Mouse (Mus musculus): ENCODE results near the gene Rab3c. TPM values are rescaled to one million over a fixed set of nuclear protein-coding genes. Genes with fewer than 3 reads are reported as not detected.

Gene Rab3c
- total and polyA plus RNA-seq, 2 experiments from 2014 or later = 106 to 130 TPM

DNA sequence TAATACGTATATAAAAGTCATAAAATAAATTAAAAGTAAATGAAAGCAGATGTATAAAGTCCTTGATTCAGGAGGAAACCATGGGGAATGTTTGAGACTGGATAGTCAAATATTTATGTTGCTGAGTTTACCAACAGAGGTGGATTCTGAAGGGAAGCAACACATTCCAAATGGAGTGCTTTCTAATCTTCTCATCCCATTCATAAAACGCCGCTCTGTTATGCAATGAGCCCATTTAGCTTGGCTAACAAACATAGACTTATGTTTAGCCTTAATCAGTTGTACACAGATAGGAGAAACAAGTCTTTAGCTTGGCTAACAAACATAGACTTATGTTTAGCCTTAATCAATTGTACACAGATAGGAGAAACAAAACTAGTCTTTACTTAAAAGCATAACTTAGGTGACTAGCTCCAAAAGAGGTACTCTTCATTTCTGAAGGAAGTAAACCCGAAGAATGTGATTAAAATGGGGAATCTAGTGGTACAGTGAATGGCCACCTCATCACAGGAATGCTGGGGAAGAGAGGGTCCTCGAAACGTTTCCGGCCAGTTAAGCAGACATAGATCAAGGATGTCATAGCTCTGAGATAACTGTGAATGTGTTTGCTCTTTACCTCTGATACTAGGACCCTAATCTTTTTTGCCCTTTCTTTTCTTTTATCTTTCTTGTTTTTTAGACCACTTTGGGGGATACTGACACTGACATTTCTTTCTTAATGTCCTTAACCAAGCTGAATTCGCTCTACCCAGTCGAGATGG, 1.6 kb downstream of the Rab3c start:
- Histone ChIP-seq H3K9me3 (ENCODE audit: low read length) (no peaks in the 10 kb centered on the region), H3K4me2 (ENCODE audit: low read depth) (peak overlapping the region; percentile 73), H3K4me3 (ENCODE audit: low read depth, low read length) (peak overlapping the region; percentile 72), H3K4me1 (ENCODE audit: insufficient read depth) (no peaks in the 10 kb centered on the region), H3K27ac (ENCODE audit: low read depth, low read length) (no peak overlapping the region; the same call in 1 of the 2 replicates), H3K36me3 (ENCODE audit: insufficient read depth) (no peaks in the 10 kb centered on the region), H3K27me3 (ENCODE audit: insufficient read depth, low read length) (no peaks in the 10 kb centered on the region), H3K9ac (peak overlapping the region; percentile 82)
- ATAC-seq (no peak), DNase-seq (peak; percentile 26)
- 37% methylated on average over 9 of the region's 9 CpGs for WGBS
- no peak for TF ChIP-seq CTCF (IDR thresholded peaks at IDR 0.05; ENCODE audit: low read depth)

DNA sequence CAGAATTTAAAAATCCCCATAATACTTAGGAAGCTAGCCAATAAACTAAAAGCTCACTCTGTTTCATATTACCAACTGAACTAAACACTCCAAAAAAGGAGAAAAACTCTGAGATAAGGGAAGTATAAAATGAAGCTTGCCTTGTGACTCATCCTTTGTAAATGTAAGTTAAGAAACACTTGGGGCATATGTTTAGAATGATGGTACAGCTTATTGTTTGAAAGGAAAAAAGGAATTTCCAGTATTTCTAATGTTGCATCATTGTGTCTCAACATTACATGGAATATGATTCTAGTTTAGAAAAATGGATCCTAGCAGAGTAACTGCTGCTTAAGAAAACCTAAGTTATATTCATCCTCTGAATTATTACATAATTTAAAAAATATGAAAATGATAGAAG, 3.1 kb downstream of the Rab3c start:
- Histone ChIP-seq H3K36me3 (ENCODE audit: insufficient read depth) (no peaks in the 10 kb centered on the region), H3K27me3 (ENCODE audit: insufficient read depth, low read length) (no peaks in the 10 kb centered on the region), H3K27ac (ENCODE audit: low read depth, low read length) (no peak overlapping the region), H3K9me3 (ENCODE audit: low read length) (no peaks in the 10 kb centered on the region), H3K9ac (no peak overlapping the region), H3K4me2 (ENCODE audit: low read depth) (no peak overlapping the region), H3K4me1 (ENCODE audit: insufficient read depth) (no peaks in the 10 kb centered on the region), H3K4me3 (ENCODE audit: low read depth, low read length) (no peak overlapping the region)
- no peak for DNase-seq
- ATAC-seq = no peak
- TF ChIP-seq CTCF (IDR thresholded peaks at IDR 0.05; ENCODE audit: low read depth) = no peak

DNA sequence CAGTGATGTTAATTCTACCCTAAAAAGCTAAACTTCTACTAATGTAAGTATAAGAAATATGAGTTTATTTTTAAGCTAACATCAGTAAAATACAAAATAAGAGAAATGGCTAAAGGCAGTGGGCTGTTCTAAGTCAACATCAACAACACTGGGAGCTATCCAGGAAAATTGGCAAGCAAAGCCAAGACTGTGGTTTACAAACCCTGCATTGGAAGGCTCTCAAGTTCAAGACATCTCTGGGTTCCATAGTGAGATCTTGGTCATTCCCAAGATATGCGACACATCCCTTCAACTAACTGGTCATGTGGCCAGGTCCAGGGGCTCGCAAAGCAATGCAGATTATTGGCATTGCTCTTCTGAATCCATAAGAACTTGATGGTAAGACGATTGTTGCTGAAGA, 5.3 kb downstream of the Rab3c start:
- H3K9me3 ChIP-seq (ENCODE audit: low read length) = no peaks in the 10 kb centered on the region

DNA sequence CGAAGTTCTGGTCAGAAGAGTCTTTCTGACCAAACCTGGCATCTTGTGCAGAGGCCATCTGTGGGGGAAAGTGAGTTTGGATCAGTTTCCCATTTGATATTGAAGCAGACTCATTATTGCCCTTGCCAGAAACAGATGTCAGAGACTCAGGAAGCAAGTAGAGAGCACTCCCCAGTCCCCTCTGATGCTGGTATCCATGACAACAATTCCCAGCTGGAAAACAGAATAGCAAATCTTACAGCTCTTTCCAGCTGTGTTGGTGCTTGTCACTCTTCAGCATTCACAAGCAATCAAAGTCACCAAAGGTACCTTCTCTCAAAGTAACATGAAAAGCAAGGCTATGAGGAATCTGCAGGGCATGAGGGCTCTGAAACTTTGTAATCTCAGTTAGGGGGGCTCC, 20.1 kb downstream of the Rab3c start:
- Histone ChIP-seq H3K27me3 (ENCODE audit: insufficient read depth, low read length) (no peaks in the 10 kb centered on the region), H3K27ac (ENCODE audit: low read depth, low read length) (peak overlapping the region; percentile 36; the same call in 1 of the 2 replicates)
- peak; percentile 89 for ATAC-seq

More for the DNA sequence above, 5.3 kb downstream of the Rab3c start:
- Histone ChIP-seq H3K4me2 (ENCODE audit: low read depth) (no peak overlapping the region), H3K36me3 (ENCODE audit: insufficient read depth) (no peaks in the 10 kb centered on the region), H3K9ac (no peak overlapping the region), H3K4me1 (ENCODE audit: insufficient read depth) (no peaks in the 10 kb centered on the region), H3K27me3 (ENCODE audit: insufficient read depth, low read length) (no peaks in the 10 kb centered on the region), H3K4me3 (ENCODE audit: low read depth, low read length) (no peak overlapping the region), H3K27ac (ENCODE audit: low read depth, low read length) (no peak overlapping the region)
- no peak for TF ChIP-seq CTCF (IDR thresholded peaks at IDR 0.05; ENCODE audit: low read depth)
- DNase-seq (no peak), ATAC-seq (no peak)
- WGBS = 88% methylated on average over 3 of the region's 3 CpGs

DNA sequence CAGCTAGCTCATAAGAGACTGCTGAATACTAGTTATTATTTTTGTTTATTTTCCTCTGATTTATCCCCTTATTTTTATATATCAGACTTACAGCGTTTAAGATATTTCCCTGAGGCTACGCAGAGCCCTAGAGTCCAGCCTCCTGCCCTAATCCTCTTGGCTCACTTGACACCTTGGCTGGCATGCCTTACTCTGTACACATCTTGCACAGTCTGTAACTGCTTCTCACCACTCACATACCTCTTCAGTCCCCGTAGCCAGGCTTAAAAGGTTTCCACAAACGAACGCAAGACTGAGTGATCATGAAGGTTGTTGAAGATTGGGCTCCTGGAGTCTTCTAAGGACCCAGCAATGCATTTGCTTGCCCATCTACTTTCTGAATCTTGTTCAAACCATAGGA, 29.3 kb downstream of the Rab3c start:
- no peaks in the 10 kb centered on the region for H3K4me1 ChIP-seq (ENCODE audit: insufficient read depth)
- no peak overlapping the region for H3K4me2 ChIP-seq (ENCODE audit: low read depth)
- no peak overlapping the region for H3K4me3 ChIP-seq (ENCODE audit: low read depth, low read length)
- no peak overlapping the region for H3K9ac ChIP-seq
- H3K27me3 ChIP-seq (ENCODE audit: insufficient read depth, low read length) = no peaks in the 10 kb centered on the region
- 93% methylated on average over 5 of the region's 5 CpGs for WGBS
- H3K36me3 ChIP-seq (ENCODE audit: insufficient read depth) = no peaks in the 10 kb centered on the region
- DNase-seq (no peak), ATAC-seq (no peak)
- TF ChIP-seq CTCF (IDR thresholded peaks at IDR 0.05; ENCODE audit: low read depth) = no peak
- no peak overlapping the region for H3K27ac ChIP-seq (ENCODE audit: low read depth, low read length)
- no peaks in the 10 kb centered on the region for H3K9me3 ChIP-seq (ENCODE audit: low read length)

More for the DNA sequence above, 20.1 kb downstream of the Rab3c start:
- Histone ChIP-seq H3K36me3 (ENCODE audit: insufficient read depth) (peaks cover 5% of the 10 kb centered on the region; the same call in 1 of the 2 replicates), H3K9me3 (ENCODE audit: low read length) (no peaks in the 10 kb centered on the region), H3K9ac (no peak overlapping the region), H3K4me1 (ENCODE audit: insufficient read depth) (peaks cover 3% of the 10 kb centered on the region; the same call in 1 of the 2 replicates), H3K4me2 (ENCODE audit: low read depth) (no peak overlapping the region), H3K4me3 (ENCODE audit: low read depth, low read length) (no peak overlapping the region)
- 45% methylated on average over 1 of the region's 1 CpGs for WGBS
- no peak for TF ChIP-seq CTCF (IDR thresholded peaks at IDR 0.05; ENCODE audit: low read depth)
- peak; percentile 36 for DNase-seq

DNA sequence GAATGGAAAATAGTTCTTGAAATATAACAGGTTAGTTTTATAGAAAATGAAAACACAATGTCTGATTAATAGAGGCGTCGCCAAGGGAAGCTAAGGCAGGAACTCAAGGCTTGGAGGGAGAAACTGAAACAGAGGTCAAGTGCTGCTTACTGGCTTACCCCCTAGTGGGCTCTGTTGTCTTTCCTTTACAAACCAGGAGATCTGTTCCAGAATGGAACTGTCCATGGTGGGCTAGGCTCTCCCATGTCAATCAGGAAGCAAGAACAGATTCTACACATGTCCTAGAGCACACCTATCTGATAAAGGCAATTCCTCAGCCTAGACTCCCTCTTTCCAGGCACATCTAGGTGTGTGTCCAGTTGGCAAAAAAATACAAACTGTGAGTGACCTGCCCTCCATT, 32.3 kb downstream of the Rab3c start:
- Histone ChIP-seq H3K27ac (ENCODE audit: low read depth, low read length) (no peak overlapping the region), H3K9me3 (ENCODE audit: low read length) (no peaks in the 10 kb centered on the region), H3K9ac (no peak overlapping the region), H3K36me3 (ENCODE audit: insufficient read depth) (no peaks in the 10 kb centered on the region), H3K4me3 (ENCODE audit: low read depth, low read length) (no peak overlapping the region), H3K4me2 (ENCODE audit: low read depth) (no peak overlapping the region), H3K4me1 (ENCODE audit: insufficient read depth) (no peaks in the 10 kb centered on the region), H3K27me3 (ENCODE audit: insufficient read depth, low read length) (no peaks in the 10 kb centered on the region)
- WGBS = 73% methylated on average over 2 of the region's 2 CpGs
- DNase-seq (no peak), ATAC-seq (no peak)
- no peak for TF ChIP-seq CTCF (IDR thresholded peaks at IDR 0.05; ENCODE audit: low read depth)

DNA sequence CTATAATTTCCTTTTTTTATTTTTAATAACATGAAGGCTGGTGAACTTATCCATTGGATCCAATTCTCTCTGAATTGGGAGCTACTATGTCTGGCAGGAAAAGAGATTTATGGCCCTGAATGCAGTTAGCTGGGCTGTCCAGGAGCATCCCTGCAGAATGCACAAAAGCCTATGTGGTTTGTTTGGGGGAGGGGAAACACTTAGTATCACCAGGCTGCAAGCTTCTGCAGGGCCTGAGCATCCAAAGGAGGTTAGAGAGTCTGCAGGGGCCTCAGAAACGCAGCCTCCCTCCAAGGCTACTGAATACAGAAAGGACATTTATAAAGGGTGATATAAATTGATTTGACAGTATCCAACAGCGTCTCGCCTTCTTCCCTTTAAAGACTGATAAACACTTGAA, 41.8 kb downstream of the Rab3c start:
- H3K36me3 ChIP-seq (ENCODE audit: insufficient read depth) = no peaks in the 10 kb centered on the region; the same call in 1 of the 2 replicates
- no peak overlapping the region for H3K9ac ChIP-seq
- H3K27me3 ChIP-seq (ENCODE audit: insufficient read depth, low read length) = no peaks in the 10 kb centered on the region
- ATAC-seq (no peak), DNase-seq (no peak)
- no peak overlapping the region for H3K4me3 ChIP-seq (ENCODE audit: low read depth, low read length)
- TF ChIP-seq CTCF (IDR thresholded peaks at IDR 0.05; ENCODE audit: low read depth) = no peak
- no peak overlapping the region for H3K4me2 ChIP-seq (ENCODE audit: low read depth)
- no peak overlapping the region for H3K27ac ChIP-seq (ENCODE audit: low read depth, low read length)
- 51% methylated on average over 3 of the region's 3 CpGs for WGBS
- H3K4me1 ChIP-seq (ENCODE audit: insufficient read depth) = peaks cover 6% of the 10 kb centered on the region; the same call in 1 of the 2 replicates
- H3K9me3 ChIP-seq (ENCODE audit: low read length) = no peaks in the 10 kb centered on the region

Measured in forebrain, postnatal 0 days (tissue).